Mouse (Mus musculus): ENCODE results near the gene Cdc42ep4.

DNA sequence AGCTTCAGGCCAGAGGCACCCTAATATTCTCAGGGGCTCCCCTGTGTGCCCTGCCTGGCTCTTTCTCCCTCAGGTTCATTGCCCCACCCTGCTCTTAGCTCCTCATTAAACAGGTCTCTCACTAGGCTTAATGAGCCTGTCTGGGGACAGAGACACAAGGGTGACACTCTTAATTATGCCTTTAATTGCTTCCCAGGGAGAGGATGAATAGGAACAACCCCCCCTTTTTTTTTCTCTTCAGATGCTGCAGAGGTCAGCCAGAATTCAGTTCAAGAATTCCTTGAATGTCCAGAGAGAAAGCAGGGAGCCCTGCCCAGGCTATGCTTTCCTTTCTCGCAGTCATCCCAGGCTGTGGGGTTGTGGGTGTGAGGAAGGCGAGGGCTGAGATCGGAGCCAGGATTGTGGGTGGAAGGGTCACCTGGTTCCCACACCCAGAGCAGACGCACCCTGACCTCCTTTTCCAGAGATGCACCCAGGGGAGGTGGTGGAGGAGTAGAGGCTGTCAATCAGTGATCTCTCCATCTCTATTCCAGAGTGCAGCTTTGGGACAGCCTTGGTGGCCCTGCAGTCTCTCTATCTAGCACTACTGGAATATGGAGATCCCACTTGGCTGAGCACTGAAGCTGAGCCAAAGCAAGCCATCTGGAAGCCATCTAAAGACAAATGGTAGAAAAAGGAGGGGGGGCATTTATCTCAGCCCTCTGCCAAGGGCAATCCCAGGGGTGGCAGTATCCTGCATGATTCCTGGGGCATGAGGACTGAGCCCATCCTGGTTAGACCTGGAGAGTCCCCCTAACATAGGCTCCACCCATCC is 26.2 kb downstream of the Cdc42ep4 start:
- TF ChIP-seq POLR2A (IDR thresholded peaks at IDR 0.05; ENCODE audit: low read depth, low read length) (no peak), CTCF (IDR thresholded peaks at IDR 0.05; ENCODE audit: extremely low read depth, insufficient read depth, insufficient read length, insufficient replicate concordance) (no peak)

All from spleen, adult 2 months (tissue).